Mouse (Mus musculus) ES-E14 (cell line): Measurements from ENCODE around the gene Gprc5d. TPM values are rescaled to one million over a fixed set of nuclear protein-coding genes. Genes with fewer than 3 reads are reported as not detected.

Experiments used
- DNase-seq: peaks from one replicate; pipeline ENCODE4 v3.0.0-alpha.2; 2013; ENCODE audit warnings: low read depth, low spot score
- H3K27ac ChIP-seq: 2 replicates; pipeline ENCODE4 v1.5.1; 2012; ENCODE audit warnings: low read depth, mild to moderate bottlenecking, low read length, moderate library complexity, mixed read lengths; ENCODE audit not compliant: poor library complexity, insufficient read depth, severe bottlenecking
- H3K36me3 ChIP-seq: 2 replicates; pipeline ENCODE4 v1.6.1; 2012; ENCODE audit warnings: mild to moderate bottlenecking, low read length, moderate library complexity, mixed read lengths; ENCODE audit not compliant: control insufficient read depth, poor library complexity, insufficient read depth, severe bottlenecking
- H3K4me1 ChIP-seq, 2 experiments: fragments of 150-350 bp in 1 of 2; sonication (generic) in 1 of 2; 2 replicates each; pipeline ENCODE4 v1.6.1; 2012; ENCODE audit warnings: low read length in 2 of 2, mild to moderate bottlenecking in 1 of 2, mixed read lengths in 1 of 2; ENCODE audit not compliant: control insufficient read depth in 2 of 2, insufficient read depth in 2 of 2, poor library complexity in 1 of 2
- H3K4me3 ChIP-seq, 2 experiments: fragments of 150-350 bp in 1 of 2; sonication (generic) in 1 of 2; 2 replicates each; pipeline ENCODE4 v1.5.1; 2012; ENCODE audit warnings: low read length in 2 of 2, low read depth in 1 of 2, mild to moderate bottlenecking in 1 of 2, mixed read lengths in 1 of 2; ENCODE audit not compliant: insufficient read depth in 1 of 2, poor library complexity in 1 of 2, severe bottlenecking in 1 of 2
- H3K9ac ChIP-seq: 2 replicates; pipeline ENCODE4 v1.6.1; 2012; ENCODE audit warnings: low read depth, mild to moderate bottlenecking, low read length, mixed read lengths; ENCODE audit not compliant: poor library complexity, insufficient read depth, severe bottlenecking
- H3K9me3 ChIP-seq: fragments of 150-350 bp; sonication (generic); 2 replicates; pipeline ENCODE4 v1.6.1; 2012; ENCODE audit warnings: low read depth, mild to moderate bottlenecking, low read length; ENCODE audit not compliant: control insufficient read depth, insufficient read depth
- CHD2 ChIP-seq: IDR thresholded peaks from 2 replicates; pipeline ENCODE4 v1.6.1; 2014; ENCODE audit warnings: mild to moderate bottlenecking, low read depth, low read length, inconsistent platforms
- HCFC1 ChIP-seq: IDR thresholded peaks from 2 replicates; pipeline ENCODE4 v1.6.1; 2012; ENCODE audit warnings: low read length, inconsistent platforms, borderline replicate concordance; ENCODE audit not compliant: insufficient read depth
- MAFK ChIP-seq: IDR thresholded peaks from 2 replicates; pipeline ENCODE4 v1.6.1; 2014; ENCODE audit warnings: mild to moderate bottlenecking, low read depth, low read length, inconsistent platforms; ENCODE audit not compliant: insufficient read depth
- ZC3H11A ChIP-seq: IDR thresholded peaks from 2 replicates; pipeline ENCODE4 v1.6.1; 2012; ENCODE audit warnings: low read depth, mild to moderate bottlenecking, inconsistent platforms, low read length, borderline replicate concordance
- ZNF384 ChIP-seq: IDR thresholded peaks from 2 replicates; pipeline ENCODE4 v1.6.1; 2012; ENCODE audit warnings: low read depth, low read length, inconsistent platforms
- in situ Hi-C, 2 experiments: fragments of 600-800 bp; cut with MboI; formaldehyde crosslinking; loops; one replicate each; pipeline ENCODE4 v1.15.1; 2025; ENCODE audit warnings: low sequenced_read_pairs in 2 of 2, inconsistent platforms in 1 of 2; ENCODE audit not compliant: unreplicated experiment in 2 of 2
- total RNA-seq: library from RNA; depleted of rRNA; stranded (reverse); fragments of 300-350 nt; gene quantifications from 2 replicates; pipeline ENCODE4 v1.2.3, GENCODE M21; 2012

Gprc5d gene
- total RNA-seq, 1 experiment: not detected

- DNase-seq: no peak
- Histone ChIP-seq H3K27ac (no peak overlapping the region), H3K4me1 (peaks cover 8 to 20% of the 10 kb centered on the region in 2 experiments), H3K4me3 (peak overlapping the region; percentile 51 to 66), H3K36me3 (no peaks in the 10 kb centered on the region; the same call in 1 of the 2 replicates), H3K9me3 (no peaks in the 10 kb centered on the region), H3K9ac (peak overlapping the region; percentile 50)
- TF ChIP-seq CHD2 (no peak), MAFK (no peak)
- in situ Hi-C loops: no loop called here
Observed at GRCm38 (mm10) chr6:135078420-135078819, 39.7 kb downstream of the Gprc5d start.

GRCm38 (mm10) chr6:135076202-135076601 is 41.9 kb downstream of the Gprc5d start:
- in situ Hi-C loops: no loop called here
- Histone ChIP-seq H3K36me3 (no peaks in the 10 kb centered on the region; the same call in 1 of the 2 replicates), H3K4me1 (peaks cover 10 to 28% of the 10 kb centered on the region in 2 experiments), H3K27ac (no peak overlapping the region), H3K9ac (no peak overlapping the region), H3K9me3 (no peaks in the 10 kb centered on the region), H3K4me3 (no peak overlapping the region)
- TF ChIP-seq MAFK (no peak), ZNF384 (no peak), CHD2 (no peak), HCFC1 (no peak), ZC3H11A (no peak)
- no peak for DNase-seq

DNA sequence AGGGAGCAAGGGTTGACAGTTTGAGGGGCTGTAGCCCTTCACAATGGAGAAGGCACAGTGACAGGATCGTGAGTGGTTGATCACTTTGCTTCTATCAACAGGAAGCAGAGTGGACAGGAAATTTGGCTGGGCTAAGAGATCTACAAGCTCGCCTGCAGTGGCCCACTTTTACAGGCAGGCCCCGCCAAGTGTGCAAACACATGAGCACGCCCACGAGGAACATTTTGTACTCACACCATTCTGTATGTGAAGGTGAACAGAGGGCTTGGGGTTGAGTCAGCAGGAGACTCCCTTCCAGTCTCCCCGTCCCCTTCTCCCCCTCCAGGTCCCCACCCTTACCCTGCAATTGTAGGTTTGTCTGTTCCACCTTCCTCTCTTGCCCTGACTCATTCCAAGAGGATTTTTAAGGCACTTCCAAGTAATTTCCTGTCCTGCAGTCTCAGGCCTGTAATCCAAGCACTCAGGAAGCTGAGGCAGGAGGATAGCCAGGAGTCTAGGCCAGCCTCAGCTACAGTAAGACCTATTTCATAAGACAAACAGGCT is 43.6 kb downstream of the Gprc5d start:
- H3K27ac ChIP-seq: no peak overlapping the region; the same call in 1 of the 2 replicates
- TF ChIP-seq CHD2: no peak
- TF ChIP-seq ZC3H11A: no peak
- no peak for TF ChIP-seq ZNF384
- TF ChIP-seq MAFK: no peak
- no peak for TF ChIP-seq HCFC1

DNA sequence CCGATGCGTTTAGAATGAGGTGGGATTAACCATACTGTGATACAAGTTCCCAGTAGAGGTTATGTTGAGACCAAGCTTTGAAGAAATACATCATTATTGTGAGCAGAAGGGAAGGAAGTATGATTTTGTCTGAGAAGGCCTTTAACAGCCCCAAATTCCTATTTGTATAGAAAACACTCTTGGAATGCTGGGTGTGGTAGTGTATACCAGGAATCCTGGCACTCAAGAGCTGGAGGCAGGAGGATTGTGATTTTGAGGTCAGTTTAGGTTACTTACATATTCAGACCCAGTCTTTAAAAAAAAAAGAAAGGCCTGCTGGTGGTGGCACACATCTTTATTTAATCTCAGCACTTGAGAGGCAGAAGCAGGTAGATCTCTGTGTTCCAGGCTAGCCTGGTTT is 47.7 kb downstream of the Gprc5d start:
- H3K9me3 ChIP-seq: no peaks in the 10 kb centered on the region
- no peak overlapping the region for H3K27ac ChIP-seq
- DNase-seq: no peak
- no peak for TF ChIP-seq HCFC1
- TF ChIP-seq MAFK: no peak
- TF ChIP-seq CHD2: no peak
- TF ChIP-seq ZC3H11A: no peak
- peak; percentile 79 for TF ChIP-seq ZNF384
- H3K4me3 ChIP-seq: no peak overlapping the region
- in situ Hi-C loops: no loop called here
- H3K4me1 ChIP-seq: peaks cover 5 to 23% of the 10 kb centered on the region in 2 experiments
- no peaks in the 10 kb centered on the region for H3K36me3 ChIP-seq
- H3K9ac ChIP-seq: no peak overlapping the region

More for the DNA sequence above, 43.6 kb downstream of the Gprc5d start:
- no peaks in the 10 kb centered on the region for H3K9me3 ChIP-seq
- H3K4me3 ChIP-seq: no peak overlapping the region
- peaks cover 10 to 28% of the 10 kb centered on the region in 2 experiments for H3K4me1 ChIP-seq
- no peak overlapping the region for H3K9ac ChIP-seq
- DNase-seq: no peak
- in situ Hi-C loops: no loop called here
- no peaks in the 10 kb centered on the region; the same call in 1 of the 2 replicates for H3K36me3 ChIP-seq

DNA sequence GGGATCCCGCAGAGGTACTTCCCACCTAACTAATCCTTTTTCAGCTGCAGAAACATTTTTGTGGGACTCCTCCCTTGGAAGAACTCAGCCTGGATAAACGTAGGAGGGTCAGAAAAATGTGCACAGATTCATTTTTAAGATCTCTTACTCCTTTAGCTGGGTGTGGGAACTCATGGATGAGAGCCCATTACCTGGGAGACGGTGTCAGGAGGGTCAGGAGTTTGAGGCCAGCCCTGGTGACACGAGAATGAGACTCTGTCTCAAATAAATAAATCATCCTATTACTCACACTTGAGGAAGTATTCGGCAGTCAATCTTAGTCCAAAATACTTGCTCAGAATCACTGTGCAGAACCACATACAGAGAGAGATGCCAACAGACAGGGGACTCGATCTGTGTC is 48.2 kb downstream of the Gprc5d start:
- Histone ChIP-seq H3K36me3 (no peaks in the 10 kb centered on the region), H3K4me3 (no peak overlapping the region), H3K27ac (no peak overlapping the region), H3K9ac (no peak overlapping the region), H3K4me1 (peaks cover 5 to 23% of the 10 kb centered on the region in 2 experiments), H3K9me3 (no peaks in the 10 kb centered on the region)
- DNase-seq: no peak
- in situ Hi-C loops: no loop called here
- TF ChIP-seq HCFC1: no peak
